Mouse (Mus musculus) lung, adult 18-20 months (tissue): ENCODE measurements around the gene Malrd1.
"Not testable (repeated sequence)": the region's sequence is repeated elsewhere in the genome, so short reads cannot be mapped to it uniquely, and the experiment has no call there.

Experiments used
- DNase-seq, 2 experiments: peaks; one replicate each; pipeline ENCODE4 v3.0.0; 2022; ENCODE audit warnings: mixed read lengths in 2 of 2

Malrd1 gene

GRCm38 (mm10) chr2:15526241-15526924 lies at the start of gene Malrd1:
Malrd1 (plus strand) TSS chr2:15526479.
- DNase-seq: no peak

GRCm38 (mm10) chr2:15538643-15539042 lies 12.4 kb downstream of the Malrd1 start:
- DNase-seq: peak in 1 of 2 experiments; percentile 15

GRCm38 (mm10) chr2:15613327-15613948 lies 87.2 kb downstream of the Malrd1 start:
- DNase-seq: no peak

DNA sequence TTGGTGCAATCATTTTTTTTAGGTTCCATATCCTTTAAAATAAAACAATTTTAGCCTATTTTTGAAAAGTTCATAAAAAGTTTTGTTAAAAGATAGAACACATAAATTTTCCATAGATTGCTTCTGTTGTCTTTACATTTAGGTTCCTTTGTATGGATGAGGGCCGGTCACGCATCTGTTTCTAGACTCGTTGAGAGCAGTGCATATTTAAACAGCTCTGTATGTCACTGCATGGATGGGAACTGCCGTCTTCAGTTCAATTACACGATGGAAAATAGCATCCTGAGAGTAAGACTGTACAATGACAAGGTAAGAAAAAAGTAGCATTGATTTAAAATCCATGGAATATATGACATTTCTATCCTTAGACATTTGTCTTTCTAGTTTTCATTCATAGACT lies 87.7 kb downstream of the Malrd1 start:
- DNase-seq: no peak

DNA sequence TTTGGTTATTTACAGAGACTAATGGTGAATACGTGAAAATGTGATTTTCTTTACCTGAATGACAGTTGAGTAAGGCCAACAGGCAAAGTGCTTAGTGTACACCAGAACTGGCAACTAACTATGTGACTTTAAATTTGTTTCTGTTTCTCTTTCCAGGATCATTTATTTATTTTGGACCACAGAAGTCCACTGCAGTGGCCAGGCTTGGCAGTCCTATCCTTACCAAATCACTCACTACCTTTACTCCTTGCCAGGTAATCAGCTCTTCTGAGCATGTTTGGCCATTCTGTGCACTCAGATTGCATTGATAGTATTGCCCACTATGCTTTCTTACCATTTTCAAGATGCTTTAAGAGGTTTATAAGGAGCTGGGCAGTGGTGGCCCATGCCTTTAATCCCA lies 109.5 kb downstream of the Malrd1 start:
- DNase-seq: no peak

GRCm38 (mm10) chr2:15643864-15644263 lies 117.6 kb downstream of the Malrd1 start:
- DNase-seq: no peak

DNA sequence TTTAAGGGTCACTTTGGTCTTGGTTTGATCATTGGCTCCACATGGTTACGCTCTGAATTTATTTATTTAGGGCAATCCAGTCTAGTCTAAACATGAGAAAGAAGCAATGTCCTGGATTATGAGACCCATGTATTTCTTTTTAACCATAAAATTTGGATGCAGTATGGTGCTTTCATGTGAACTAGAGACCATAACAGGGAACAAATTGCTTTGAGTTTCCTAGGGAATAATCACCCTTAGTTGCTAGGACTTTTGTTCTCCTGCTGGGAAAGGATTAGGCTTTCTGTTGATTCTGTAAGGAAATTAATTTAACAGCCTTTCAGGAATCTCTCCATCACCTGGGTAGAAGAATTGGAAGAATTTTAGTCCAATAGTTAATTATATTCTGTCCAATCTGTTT lies 130.1 kb downstream of the Malrd1 start:
- DNase-seq: no peak

DNA sequence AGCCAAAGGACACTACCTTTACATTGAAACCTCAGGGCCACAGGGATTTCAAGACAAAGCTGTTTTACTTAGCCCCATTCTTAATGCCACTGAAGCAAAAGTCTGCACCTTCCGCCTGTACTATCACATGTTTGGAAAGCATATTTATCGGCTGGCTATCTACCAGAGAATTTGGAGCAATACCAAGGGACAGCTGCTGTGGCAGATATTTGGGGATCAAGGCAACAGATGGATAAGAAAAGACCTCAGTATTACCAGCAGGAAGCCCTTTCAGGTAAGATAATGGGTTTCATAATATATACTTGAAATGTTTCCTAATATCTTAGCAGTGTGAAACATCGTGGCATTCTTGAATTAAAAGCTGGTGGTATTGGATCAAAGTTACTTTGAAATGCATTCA lies 176.7 kb downstream of the Malrd1 start:
- DNase-seq: no peak

GRCm38 (mm10) chr2:15740945-15741344 lies 214.7 kb downstream of the Malrd1 start:
- no peak for DNase-seq

- no peak for DNase-seq
These were observed 218.9 kb downstream of the Malrd1 start for GRCm38 (mm10) chr2:15744979-15745688.

GRCm38 (mm10) chr2:15784818-15785217 lies 258.5 kb downstream of the Malrd1 start:
- no peak for DNase-seq

- no peak for DNase-seq
These were observed 289.4 kb downstream of the Malrd1 start for GRCm38 (mm10) chr2:15815724-15816123.

GRCm38 (mm10) chr2:15869380-15869779 lies 343.1 kb downstream of the Malrd1 start:
- no peak for DNase-seq

GRCm38 (mm10) chr2:15893418-15894120 lies 367.3 kb downstream of the Malrd1 start:
- no peak for DNase-seq

GRCm38 (mm10) chr2:15925432-15925831 lies 399.2 kb downstream of the Malrd1 start:
- no peak for DNase-seq

GRCm38 (mm10) chr2:15926041-15926440 lies 399.8 kb downstream of the Malrd1 start:
- DNase-seq: no peak

- no peak for DNase-seq
These were observed 405.2 kb downstream of the Malrd1 start for GRCm38 (mm10) chr2:15931479-15931878.

GRCm38 (mm10) chr2:15931924-15932323 lies 405.6 kb downstream of the Malrd1 start:
- DNase-seq: no peak

DNA sequence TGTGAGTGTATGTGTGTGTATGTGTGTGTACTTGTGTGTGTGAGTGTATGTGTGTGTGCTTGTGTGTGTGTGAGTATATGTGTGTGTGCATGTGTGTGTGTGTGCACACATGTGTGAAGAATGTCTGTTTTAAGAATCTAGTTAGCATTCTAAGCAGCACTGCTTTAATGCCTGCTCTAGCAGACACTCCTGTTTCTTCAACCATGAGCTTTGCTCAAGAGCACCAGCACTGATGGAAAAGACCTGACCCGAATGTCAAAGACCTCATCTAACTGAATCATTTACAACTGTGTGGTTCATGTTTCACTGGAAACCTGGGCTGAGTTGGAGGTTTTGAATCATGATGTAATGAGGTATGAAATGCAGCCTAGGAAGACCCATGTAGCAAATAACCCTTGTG lies 406.1 kb downstream of the Malrd1 start:
- no peak for DNase-seq

DNA sequence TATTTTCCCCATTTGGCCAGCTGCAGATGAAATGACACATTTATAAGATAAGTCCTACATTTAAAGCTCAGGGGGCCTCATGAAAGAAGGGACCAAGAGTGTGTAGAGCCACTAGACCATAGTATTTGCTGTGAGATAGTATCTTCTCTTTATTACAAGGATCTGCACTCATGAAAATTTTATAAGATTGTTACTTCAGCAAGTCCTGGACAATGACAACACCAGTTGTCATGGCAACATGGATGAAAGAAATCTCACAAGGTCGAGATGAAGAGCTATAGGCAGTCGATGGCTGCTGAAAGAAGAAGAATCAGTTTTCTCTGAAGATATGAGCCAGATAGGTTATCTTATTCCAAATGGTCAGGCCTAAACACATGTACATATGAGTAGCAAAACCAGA lies 476.6 kb downstream of the Malrd1 start:
- DNase-seq: no peak

DNA sequence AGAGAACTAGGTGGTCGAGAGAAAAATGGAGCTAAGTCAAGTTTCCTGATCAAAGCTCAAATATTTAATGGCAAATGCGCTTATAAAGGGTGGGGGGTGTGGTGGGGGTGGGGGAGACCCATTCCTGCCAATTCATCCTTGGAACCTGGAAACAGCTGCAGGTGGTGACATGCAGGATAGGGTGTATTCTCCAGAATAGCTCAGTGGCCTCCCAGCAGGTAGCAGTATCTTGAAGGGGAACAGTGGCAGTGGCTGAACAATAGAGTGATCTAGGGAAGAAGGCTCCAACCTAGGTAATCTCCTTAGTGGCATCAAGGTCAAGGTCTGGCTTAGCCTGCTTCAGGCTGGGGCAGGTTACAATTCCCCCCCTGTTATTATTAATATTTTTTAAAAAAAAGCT lies 490.8 kb downstream of the Malrd1 start:
- not testable (repeated sequence) for DNase-seq

DNA sequence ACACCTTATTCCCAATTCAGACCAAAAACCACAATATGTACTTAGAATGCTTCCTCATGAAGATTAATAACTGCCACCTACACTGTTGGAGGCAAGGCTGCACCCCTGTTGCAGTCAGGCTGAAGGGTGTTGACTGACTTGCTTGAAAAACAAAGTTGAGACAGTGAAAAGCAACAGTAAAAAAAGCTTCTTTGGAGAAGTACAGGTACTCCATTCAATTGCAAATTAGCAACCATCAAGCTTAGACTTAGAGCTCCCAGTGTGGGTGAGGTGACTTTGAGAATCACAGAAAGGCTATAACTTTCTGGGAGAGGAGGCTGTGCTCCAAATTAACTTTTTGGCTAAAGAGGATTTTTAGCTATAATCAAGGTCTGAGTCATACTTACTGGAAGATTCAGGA lies 491.4 kb downstream of the Malrd1 start:
- not testable (repeated sequence) for DNase-seq

DNA sequence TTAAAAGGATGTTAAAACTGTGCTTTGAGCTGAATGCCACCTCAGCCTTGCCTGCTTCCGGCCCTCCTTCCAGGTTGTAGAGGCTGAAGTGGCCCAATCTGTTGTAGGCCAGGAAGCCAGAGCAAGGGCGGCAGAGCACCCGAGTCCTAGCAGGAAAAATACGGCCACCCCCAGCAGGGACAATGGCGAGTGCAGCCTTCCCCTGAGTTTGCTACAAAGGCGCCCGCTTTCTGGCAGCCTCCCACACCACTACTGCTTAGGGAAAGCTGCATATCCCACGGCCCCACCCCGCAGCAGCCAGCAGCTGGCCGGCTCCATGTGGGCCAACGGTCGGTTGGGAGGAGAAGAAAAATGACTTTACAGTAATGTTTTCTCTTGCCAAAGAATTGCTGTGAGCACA lies 503.5 kb downstream of the Malrd1 start:
- no peak for DNase-seq
